Mouse (Mus musculus): ENCODE measurements at regions not wholly inside any gene's neighbourhood (a gene's known extent, or its start where the extent isn't known, plus 50 kb on each side); places are given as distances from the start of the nearest gene placed in this dataset.

DNA sequence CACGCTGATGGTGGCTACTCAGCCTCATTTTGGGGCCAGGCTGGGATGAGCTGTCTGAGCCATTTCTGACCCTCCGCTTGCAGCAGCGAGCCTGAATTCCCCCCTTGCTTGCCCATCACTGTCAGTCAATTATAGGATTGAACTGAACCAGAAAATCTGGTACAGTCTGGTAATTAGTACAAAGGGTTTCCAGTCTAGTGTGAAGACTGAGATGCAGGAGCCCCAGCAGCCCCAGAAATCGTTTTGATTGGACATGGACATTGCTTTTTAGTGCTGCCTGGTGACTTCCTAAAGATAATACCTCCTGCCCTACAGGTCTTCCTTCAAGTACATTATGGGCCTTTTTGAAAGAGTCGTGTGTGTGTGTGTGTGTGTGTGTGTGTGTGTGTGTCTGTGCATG, 88.5 kb upstream of the Sox2 start:
- H3K36me3 ChIP-seq: no peaks in the 10 kb centered on the region
- H3K27me3 ChIP-seq: no peaks in the 10 kb centered on the region
- peak overlapping the region; percentile 29 for H3K4me2 ChIP-seq
- ATAC-seq (ENCODE audit: low FRiP score): peak; percentile 57
- peak overlapping the region; percentile 28 for H3K4me3 ChIP-seq
- no peaks in the 10 kb centered on the region for H3K9me3 ChIP-seq
- peaks cover 21% of the 10 kb centered on the region for H3K4me1 ChIP-seq (replicated peaks)
- 11% methylated on average over 5 of the region's 5 CpGs for WGBS
- H3K27ac ChIP-seq: peak overlapping the region; percentile 70
- peak overlapping the region; percentile 46; the same call in 1 of the 2 replicates for H3K9ac ChIP-seq

DNA sequence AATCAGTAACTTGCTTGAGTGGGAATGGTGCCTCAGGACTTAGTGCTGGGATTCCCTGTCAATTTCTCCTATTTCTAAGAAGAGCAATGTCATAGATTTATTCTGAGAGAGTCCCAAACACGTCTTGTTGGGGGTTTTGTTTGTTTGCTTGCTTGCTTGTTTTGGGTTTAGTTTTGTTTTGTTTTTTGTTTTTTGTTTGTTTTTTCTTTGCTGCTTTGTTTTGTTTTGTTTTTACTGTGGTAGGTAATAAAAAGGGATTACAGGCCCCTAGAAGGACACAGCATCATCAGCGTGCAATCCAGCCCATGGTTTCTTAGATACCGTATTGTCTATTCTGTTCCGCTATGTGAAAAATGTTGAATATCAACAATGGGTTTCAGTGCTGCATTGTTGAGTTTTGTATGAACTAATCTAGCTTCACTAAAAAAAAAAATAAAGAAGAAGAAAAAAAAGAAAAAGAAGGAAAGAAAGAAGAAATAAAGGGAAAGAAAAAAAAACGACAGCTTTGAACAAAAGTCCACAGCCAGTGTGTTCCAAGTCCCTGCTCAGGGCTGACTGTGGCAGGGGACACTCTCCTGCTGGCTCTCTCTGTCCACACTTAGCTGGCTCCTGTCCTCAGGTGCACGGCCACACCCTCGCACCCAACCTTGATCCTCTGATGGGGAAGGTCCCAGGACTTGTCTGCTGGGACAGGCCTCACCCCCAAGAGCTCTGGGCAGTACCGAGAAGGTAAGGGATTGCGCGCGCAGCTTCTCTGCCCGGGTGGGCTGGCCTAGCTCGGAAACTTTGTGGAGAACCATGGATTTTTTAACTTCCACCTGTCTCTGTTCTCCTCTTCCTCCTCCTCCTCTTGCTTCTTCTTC, 90.1 kb upstream of the Sox2 start:
- 23% methylated on average over 13 of the region's 13 CpGs for WGBS

DNA sequence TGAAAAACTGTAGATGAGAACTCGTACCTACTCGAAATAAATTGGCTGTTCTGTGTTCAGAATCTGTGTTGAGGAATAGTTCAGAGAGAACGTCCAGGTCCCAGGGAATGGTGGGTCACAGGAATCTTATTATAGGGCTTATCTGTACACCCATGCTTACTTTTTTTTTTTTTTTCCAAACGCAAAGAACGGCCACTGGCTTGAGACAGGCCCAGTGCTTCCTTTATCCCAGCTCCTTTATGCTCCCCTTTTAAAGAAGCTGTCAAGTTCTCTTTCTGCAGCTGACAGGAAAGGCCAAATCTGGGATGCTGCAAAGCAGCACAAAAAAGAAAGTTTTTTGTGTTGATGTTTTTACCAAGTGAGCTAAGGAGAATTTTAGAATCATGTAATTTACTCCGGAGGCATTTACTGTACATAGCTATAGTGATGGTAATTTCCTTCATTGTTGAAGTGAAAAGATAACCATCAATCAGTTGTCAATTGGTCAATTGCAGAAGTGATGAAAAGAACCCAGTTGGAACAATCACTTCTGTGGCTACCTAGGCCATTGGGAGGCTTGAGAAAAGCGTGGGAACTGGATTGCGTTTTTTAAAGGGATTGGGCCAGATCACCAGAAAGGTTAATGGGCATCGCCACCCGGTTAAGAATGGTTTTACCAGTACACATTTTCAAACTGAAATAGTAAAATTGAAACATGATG, 91.2 kb upstream of the Sox2 start:
- ATAC-seq (ENCODE audit: low FRiP score): peak; percentile 14; the same call in 1 of the 2 replicates
- no peaks in the 10 kb centered on the region for H3K36me3 ChIP-seq
- 13% methylated on average over 10 of the region's 10 CpGs for WGBS
- H3K4me3 ChIP-seq: no peak overlapping the region
- H3K4me1 ChIP-seq (replicated peaks): peaks cover 19% of the 10 kb centered on the region
- 0 out of 2 replicates have a peak overlapping the region, but pooled peaks have one; percentile 3 for H3K27ac ChIP-seq
- 0 out of 2 replicates have a peak, but pooled peaks cover 3% of the 10 kb centered on the region for H3K27me3 ChIP-seq
- H3K9ac ChIP-seq: no peak overlapping the region
- no peaks in the 10 kb centered on the region for H3K9me3 ChIP-seq
- H3K4me2 ChIP-seq: no peak overlapping the region

More for the DNA sequence above, 90.1 kb upstream of the Sox2 start:
- Histone ChIP-seq H3K9me3 (no peaks in the 10 kb centered on the region), H3K4me3 (peak overlapping the region; percentile 31), H3K4me2 (peak overlapping the region; percentile 49), H3K4me1 (replicated peaks) (peaks cover 19% of the 10 kb centered on the region), H3K9ac (peak overlapping the region; percentile 65), H3K36me3 (no peaks in the 10 kb centered on the region), H3K27ac (peak overlapping the region; percentile 86), H3K27me3 (no peaks in the 10 kb centered on the region)
- no peak for ATAC-seq (ENCODE audit: low FRiP score)

DNA sequence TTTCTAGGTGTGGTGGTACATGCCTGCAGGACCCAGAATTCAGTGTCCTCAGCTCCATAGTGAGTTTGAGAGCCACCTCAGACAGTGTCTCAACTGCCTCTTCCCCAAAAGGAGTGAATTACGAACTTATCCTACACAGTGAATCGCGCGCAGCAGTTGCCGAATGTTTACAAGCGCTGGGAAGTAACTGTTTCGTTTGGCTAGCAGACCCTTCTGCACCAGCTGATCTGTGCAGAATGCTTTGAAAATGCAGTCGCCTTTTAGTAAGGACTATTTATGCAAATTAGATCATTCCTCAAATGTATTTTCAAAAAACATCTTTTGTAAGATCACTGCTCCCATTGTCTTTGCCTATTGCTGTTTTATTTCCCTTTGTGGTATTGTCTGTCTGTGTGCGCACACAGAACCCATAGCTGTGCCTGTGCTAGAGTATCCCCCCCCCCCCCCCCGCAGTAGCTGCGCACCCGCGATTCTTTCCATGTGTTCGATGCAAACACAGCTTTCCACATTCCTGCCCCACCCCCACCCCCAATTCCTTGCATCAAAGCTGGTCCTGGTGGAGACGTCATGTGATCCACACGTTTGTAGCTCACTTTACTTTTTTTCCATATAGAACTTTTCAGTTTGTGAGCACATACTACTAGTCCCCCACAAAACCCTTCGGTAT, 97.5 kb upstream of the Sox2 start:
- Histone ChIP-seq H3K9ac (no peak overlapping the region), H3K27me3 (0 out of 2 replicates have a peak, but pooled peaks cover 3% of the 10 kb centered on the region), H3K36me3 (no peaks in the 10 kb centered on the region), H3K4me2 (no peak overlapping the region), H3K4me3 (no peak overlapping the region), H3K4me1 (replicated peaks) (0 out of 2 replicates have a peak, but pooled peaks cover 3% of the 10 kb centered on the region), H3K27ac (no peak overlapping the region), H3K9me3 (no peaks in the 10 kb centered on the region)
- ATAC-seq (ENCODE audit: low FRiP score): no peak
- WGBS: 45% methylated on average over 17 of the region's 17 CpGs

DNA sequence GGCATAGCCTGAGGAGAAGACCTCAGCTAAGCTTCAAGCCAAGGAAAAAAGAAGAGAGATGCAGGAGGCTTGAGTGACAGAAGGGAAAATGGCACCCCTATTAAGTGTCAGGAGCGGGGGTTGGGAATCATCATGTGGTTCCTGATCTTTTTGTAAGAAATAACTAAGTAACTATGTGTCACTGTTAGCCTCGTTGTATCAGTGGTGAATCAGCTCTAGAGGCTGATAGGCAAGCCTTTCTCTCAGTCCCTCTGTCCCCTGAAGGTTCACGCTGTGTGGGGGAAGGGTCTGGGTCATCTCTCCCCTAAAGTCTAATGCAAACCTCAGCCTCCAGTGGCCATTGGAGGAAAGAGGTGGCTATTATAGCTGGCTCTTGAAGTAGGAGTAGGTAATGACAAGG, 99.1 kb upstream of the Sox2 start:
- 43% methylated on average over 3 of the region's 3 CpGs for WGBS
- Histone ChIP-seq H3K36me3 (no peaks in the 10 kb centered on the region), H3K27me3 (0 out of 2 replicates have a peak, but pooled peaks cover 3% of the 10 kb centered on the region), H3K27ac (no peak overlapping the region), H3K9ac (no peak overlapping the region), H3K9me3 (no peaks in the 10 kb centered on the region), H3K4me2 (no peak overlapping the region), H3K4me3 (no peak overlapping the region), H3K4me1 (replicated peaks) (0 out of 2 replicates have a peak, but pooled peaks cover 3% of the 10 kb centered on the region)
- no peak for ATAC-seq (ENCODE audit: low FRiP score)

DNA sequence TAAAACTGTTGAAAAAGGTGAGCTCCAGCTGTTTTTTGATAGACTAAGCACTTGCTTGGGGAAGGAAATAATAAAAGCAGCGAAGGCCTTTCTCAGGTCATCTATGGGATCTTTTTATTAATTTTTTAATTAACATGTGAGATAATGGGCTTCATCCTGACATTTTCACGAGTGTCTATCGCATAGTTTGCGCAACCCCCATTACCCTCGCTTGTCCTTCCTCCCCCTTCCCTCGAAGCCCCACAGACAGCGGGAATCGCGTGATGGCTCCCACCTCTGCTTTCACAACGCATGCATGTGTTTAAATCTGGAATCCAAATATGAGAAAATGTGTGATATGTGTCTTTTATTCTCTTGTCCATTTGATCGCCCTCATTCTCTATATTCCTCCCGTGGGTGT, 100.0 kb upstream of the Sox2 start:
- H3K9me3 ChIP-seq: no peaks in the 10 kb centered on the region
- no peak overlapping the region for H3K4me2 ChIP-seq
- 74% methylated on average over 12 of the region's 12 CpGs for WGBS
- 0 out of 2 replicates have a peak, but pooled peaks cover 3% of the 10 kb centered on the region for H3K4me1 ChIP-seq (replicated peaks)
- H3K36me3 ChIP-seq: no peaks in the 10 kb centered on the region
- no peak overlapping the region for H3K27ac ChIP-seq
- H3K27me3 ChIP-seq: 0 out of 2 replicates have a peak, but pooled peaks cover 3% of the 10 kb centered on the region
- H3K9ac ChIP-seq: no peak overlapping the region
- no peak overlapping the region for H3K4me3 ChIP-seq
- no peak for ATAC-seq (ENCODE audit: low FRiP score)

DNA sequence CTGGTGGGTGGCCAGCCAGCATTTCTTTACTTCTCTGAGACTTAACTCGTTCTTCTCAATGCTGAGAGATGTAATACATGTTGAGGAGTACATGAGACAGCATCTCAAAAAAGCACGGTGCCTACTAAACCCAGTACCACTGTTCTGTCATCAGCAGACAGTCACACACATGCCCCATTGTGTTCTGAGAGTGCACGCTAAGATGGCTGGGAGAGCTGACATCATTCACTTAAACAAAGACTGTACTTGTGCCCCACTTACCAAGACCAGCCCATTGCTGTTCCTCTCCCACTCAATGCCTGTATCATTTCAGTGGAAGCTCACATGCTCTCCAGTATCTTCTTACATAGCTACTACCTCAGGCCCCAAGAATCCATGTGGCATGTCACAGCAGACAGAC, 117.8 kb upstream of the Sox2 start:
- H3K36me3 ChIP-seq: no peaks in the 10 kb centered on the region
- ATAC-seq (ENCODE audit: low FRiP score): no peak
- WGBS: 46% methylated on average over 3 of the region's 3 CpGs
- no peak overlapping the region for H3K9ac ChIP-seq
- peaks cover 15% of the 10 kb centered on the region for H3K4me1 ChIP-seq (replicated peaks)
- H3K9me3 ChIP-seq: peaks cover 4% of the 10 kb centered on the region
- 0 out of 2 replicates have a peak overlapping the region, but pooled peaks have one; percentile 3 for H3K27ac ChIP-seq
- no peaks in the 10 kb centered on the region for H3K27me3 ChIP-seq
- H3K4me3 ChIP-seq: no peak overlapping the region
- no peak overlapping the region for H3K4me2 ChIP-seq

DNA sequence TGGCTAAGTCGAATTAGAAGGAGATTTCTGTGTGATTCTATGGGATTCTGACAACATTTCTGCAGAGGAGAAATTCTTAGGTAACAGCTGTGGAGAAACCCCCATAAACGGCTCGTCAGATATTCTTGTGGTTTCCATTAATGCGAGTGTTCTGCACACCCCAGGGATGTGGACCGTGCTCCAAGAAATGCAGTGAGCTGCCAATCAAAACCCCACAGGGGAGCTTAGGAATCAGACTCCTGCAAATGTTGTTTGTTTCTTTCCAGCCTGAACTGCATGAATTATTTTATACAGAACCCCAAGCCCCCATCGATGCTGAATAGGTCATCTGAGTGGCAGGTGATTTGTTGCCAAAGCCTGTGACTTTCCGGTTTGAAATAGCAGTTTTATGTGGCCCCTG, 118.4 kb upstream of the Sox2 start:
- Histone ChIP-seq H3K27ac (peak overlapping the region; percentile 48; the same call in 1 of the 2 replicates), H3K9me3 (peaks cover 4% of the 10 kb centered on the region), H3K27me3 (no peaks in the 10 kb centered on the region), H3K4me2 (no peak overlapping the region), H3K4me3 (no peak overlapping the region), H3K4me1 (replicated peaks) (peaks cover 15% of the 10 kb centered on the region), H3K9ac (no peak overlapping the region), H3K36me3 (no peaks in the 10 kb centered on the region)
- peak; percentile 78 for ATAC-seq (ENCODE audit: low FRiP score)
- 35% methylated on average over 7 of the region's 7 CpGs for WGBS

DNA sequence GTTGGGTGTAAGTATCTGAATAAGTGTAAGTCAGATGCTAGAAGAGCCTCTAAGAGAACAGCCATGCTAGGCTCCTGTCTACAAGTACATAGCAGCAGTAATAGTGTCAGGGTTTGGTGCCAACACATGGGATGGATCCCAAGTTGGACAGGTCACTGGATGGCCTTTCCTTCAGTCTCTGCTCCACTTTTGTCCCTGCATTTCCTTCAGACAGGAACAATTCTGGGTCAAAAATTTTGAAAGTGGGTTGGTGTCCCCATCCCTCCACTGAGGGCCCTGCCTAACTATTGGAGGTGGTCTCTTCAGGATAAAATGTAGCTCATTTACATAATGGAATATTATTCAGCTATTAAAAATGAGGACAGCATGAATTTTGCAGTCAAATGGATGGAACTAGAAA, 122.7 kb upstream of the Sox2 start:
- H3K4me2 ChIP-seq: no peak overlapping the region
- ATAC-seq (ENCODE audit: low FRiP score): no peak
- peaks cover 9% of the 10 kb centered on the region for H3K9me3 ChIP-seq
- H3K36me3 ChIP-seq: no peaks in the 10 kb centered on the region
- H3K27ac ChIP-seq: no peak overlapping the region
- H3K4me1 ChIP-seq (replicated peaks): peaks cover 11% of the 10 kb centered on the region
- no peaks in the 10 kb centered on the region for H3K27me3 ChIP-seq
- no peak overlapping the region for H3K4me3 ChIP-seq
- H3K9ac ChIP-seq: no peak overlapping the region

DNA sequence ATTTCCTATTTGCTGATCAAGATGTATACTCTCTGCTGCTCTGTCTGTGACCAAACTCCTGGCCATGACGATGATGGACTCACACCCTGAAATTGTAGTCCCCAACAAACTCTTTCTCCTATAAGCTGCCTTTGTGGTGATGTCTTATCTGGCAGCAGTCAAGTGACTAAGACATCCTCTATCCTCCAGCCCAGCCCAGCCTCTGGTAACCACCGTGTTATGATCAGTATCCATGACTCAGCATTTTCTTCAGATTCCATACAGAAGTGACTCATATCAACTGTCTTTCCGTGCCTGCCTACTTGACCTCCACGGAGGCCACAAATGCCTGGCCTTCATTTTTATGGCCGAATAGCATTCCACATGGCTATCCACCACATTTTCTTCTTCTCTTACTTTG, 124.5 kb upstream of the Sox2 start:
- Histone ChIP-seq H3K4me1 (replicated peaks) (peaks cover 5% of the 10 kb centered on the region), H3K36me3 (no peaks in the 10 kb centered on the region), H3K4me3 (no peak overlapping the region), H3K9me3 (peaks cover 9% of the 10 kb centered on the region), H3K4me2 (no peak overlapping the region), H3K27ac (no peak overlapping the region), H3K9ac (no peak overlapping the region), H3K27me3 (no peaks in the 10 kb centered on the region)
- no peak for ATAC-seq (ENCODE audit: low FRiP score)
- 95% methylated on average over 5 of the region's 5 CpGs for WGBS

DNA sequence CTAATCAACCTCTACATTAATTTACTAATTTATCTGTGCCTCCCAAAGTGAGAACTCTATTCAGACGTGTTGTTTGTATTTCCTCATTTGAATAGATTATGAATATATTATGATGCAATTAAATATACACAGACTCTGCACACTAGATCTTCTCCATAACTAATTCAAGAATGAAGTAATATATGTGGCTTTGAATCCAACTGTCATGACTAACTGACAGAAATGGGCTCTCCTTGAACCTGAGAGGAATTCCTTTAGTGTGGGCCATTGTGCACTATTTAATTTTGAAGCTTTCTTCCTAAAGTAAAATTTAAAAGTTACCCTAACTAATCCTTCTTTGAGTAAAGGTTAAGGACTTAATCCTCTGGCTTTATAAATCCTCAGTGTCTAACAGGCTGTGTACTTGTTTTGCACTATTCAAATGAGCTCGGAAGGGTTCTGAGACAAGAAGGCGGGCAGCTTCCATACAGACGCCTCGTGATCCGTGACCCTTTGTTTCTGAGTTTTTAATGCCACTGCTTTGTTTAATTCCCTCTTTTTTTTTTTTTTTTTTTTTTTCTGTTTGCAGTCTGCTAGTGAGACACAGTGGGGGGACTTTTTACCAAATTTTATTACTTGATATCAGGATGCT, 128.0 kb upstream of the Sox2 start:
- no peak for ATAC-seq (ENCODE audit: low FRiP score)

More for the DNA sequence above, 128.0 kb upstream of the Sox2 start:
- Histone ChIP-seq H3K4me3 (no peak overlapping the region), H3K9ac (no peak overlapping the region), H3K4me1 (replicated peaks) (peaks cover 5% of the 10 kb centered on the region), H3K36me3 (no peaks in the 10 kb centered on the region), H3K4me2 (no peak overlapping the region), H3K27me3 (no peaks in the 10 kb centered on the region), H3K27ac (no peak overlapping the region), H3K9me3 (peaks cover 9% of the 10 kb centered on the region)
- WGBS: 35% methylated on average over 6 of the region's 6 CpGs

All from hindbrain, embryonic 13.5 days (tissue).